Mouse (Mus musculus): ENCODE results near the gene Zfc3h1. TPM values are rescaled to one million over a fixed set of nuclear protein-coding genes. Genes with fewer than 3 reads are reported as not detected.

The Zfc3h1 gene
- 10 to 100 TPM; 49.0 to 63.1 TPM for total RNA-seq (2023)

GRCm38 (mm10) chr10:115384221-115385017, at the start of gene Zfc3h1, which contains the start of gene Thap2:
TSS of gene Zfc3h1 (plus strand) at chr10:115384959.
TSS of gene Thap2 (minus strand) at chr10:115384443.

DNA sequence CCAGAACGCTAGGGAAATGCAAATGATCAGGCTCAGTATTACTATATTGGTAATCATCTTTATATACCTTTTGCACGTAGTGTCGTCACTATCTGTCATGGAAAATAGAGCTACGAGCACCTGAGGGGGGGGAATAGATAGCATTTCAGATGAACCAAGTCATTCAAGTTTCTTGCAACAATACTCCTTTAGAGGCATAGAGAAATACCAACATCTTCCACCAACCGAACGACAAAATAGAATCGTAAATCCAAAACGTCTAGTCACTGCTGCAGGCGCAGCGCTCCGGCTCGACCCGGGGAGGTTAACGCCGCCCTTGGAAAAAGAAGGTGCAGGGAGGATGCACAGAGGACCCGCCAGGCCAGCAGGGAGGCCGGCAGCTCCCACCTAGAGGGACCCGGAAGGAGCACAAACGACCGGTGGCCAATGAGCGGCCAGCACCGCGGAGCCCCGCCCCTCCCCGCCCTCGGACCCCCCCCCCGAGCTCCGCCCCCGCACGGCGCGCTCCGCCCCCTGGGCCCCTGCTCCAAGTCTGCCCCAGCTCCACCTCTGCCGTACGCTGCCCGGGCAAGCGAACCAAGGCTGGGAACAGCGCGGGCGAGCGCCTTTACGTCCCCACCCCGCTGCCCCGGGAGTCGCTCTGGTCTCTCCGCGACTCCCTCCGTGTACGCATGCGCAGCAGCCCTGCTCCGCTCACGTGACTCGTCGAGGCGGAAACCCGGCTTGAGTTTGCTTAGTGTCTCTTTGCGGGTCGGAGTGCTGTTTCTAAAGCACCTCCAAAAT, 22.7 kb upstream of the Zfc3h1 start, which contains the start of gene Tmem19:
Tmem19 (minus strand) TSS at position 662 of the 783 bp plus-strand sequence.

Other genes starting within 250 kb of the Zfc3h1 start
- not detected for gene Tph2, start 199.9 kb upstream of the Zfc3h1 start, total RNA-seq (2023)
- gene Tbc1d15, start 133.5 kb upstream of the Zfc3h1 start, total RNA-seq (2023), result 10 to 100 TPM; 81.9 to 90.3 TPM
- 10 to 100 TPM; 59.7 to 60.6 TPM for gene Rab21, start 69.4 kb upstream of the Zfc3h1 start, total RNA-seq (2023)
- 10 to 100 TPM; 22.8 to 24.5 TPM for gene Tmem19, start 22.5 kb upstream of the Zfc3h1 start, total RNA-seq (2023)
- 1 to 10 TPM; 5.1 to 5.3 TPM for gene Thap2, start 516 bp upstream of the Zfc3h1 start, total RNA-seq (2023)
- not detected for gene A930009A15Rik, start 185.0 kb downstream of the Zfc3h1 start, total RNA-seq (2023)
- gene Lgr5, start 202.8 kb downstream of the Zfc3h1 start, total RNA-seq (2023), result under 1 TPM; 0.13 to 0.50 TPM